Mouse (Mus musculus) small intestine, adult 2 months (tissue): ENCODE measurements at regions not wholly inside any gene's neighbourhood (a gene's known extent, or its start where the extent isn't known, plus 50 kb on each side); places are given as distances from the start of the nearest gene placed in this dataset.

Experiments used
- CTCF ChIP-seq: fragments of 200-500 bp; IDR thresholded peaks from 2 replicates; pipeline ENCODE4 v1.5.1; 2012; ENCODE audit warnings: low read depth, mild to moderate bottlenecking, control low read depth, inconsistent platforms, low read length, moderate library complexity, mixed read lengths; ENCODE audit not compliant: insufficient replicate concordance, insufficient read length; ENCODE audit errors: extremely low read depth
- POLR2A ChIP-seq: fragments of 200-500 bp; IDR thresholded peaks from 2 replicates; pipeline ENCODE4 v1.6.1; 2012; ENCODE audit warnings: low read depth, mild to moderate bottlenecking, control low read depth, inconsistent platforms, low read length, moderate library complexity

DNA sequence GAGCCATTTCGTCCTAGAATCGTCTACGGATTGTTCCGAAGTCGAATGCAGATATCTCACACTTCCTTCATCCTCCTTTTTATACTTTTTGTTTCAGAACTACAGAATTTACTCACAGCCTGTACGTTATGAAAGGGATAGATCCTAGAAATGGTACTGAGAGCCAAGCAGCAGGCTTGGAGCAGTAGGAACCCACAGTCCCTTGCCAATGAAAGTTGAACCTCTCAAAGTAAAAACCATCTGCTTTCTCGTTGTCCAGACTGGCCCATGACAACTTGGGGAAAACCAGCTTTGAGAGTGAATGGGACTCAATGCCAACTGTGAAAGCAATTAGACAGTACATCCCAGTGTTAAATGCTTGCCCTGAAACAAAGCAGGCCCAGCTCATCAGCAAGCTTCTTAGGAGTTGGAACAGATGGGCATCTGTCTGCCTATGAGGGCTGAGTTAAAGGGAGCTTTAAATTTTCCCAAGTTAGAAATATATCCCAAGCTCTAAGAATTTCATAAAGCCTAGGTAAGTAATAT, 279.9 kb upstream of the Sfrp2 start:
- TF ChIP-seq POLR2A (no peak), CTCF (no peak)
